Mouse (Mus musculus): ENCODE data around the gene Cd44. TPM values are rescaled to one million over a fixed set of nuclear protein-coding genes. Genes with fewer than 3 reads are reported as not detected.

Cd44 gene
- polyA plus RNA-seq, 1 experiment = 87.6 TPM

- H3K27me3 ChIP-seq (ENCODE audit: control insufficient read depth, insufficient read depth, insufficient read length) = no peaks in the 10 kb centered on the region
- H3ac ChIP-seq (ENCODE audit: control insufficient read depth, insufficient read length, low read depth) = no peak overlapping the region
- no peaks in the 10 kb centered on the region for H3K36me3 ChIP-seq (ENCODE audit: control insufficient read depth, insufficient read depth)
- H3K79me3 ChIP-seq (ENCODE audit: low read depth) = no peaks in the 10 kb centered on the region
- H3K4me3 ChIP-seq (ENCODE audit: insufficient read depth, poor library complexity, severe bottlenecking) = no peak overlapping the region
- no peak for TF ChIP-seq MAX (IDR thresholded peaks at IDR 0.05)
- TF ChIP-seq CEBPB (IDR thresholded peaks at IDR 0.05; ENCODE audit: low read depth) = no peak
- no peak for TF ChIP-seq MYOG (IDR thresholded peaks at IDR 0.05; ENCODE audit: control insufficient read depth, extremely low read depth, insufficient read length)
- TF ChIP-seq USF1 (IDR thresholded peaks at IDR 0.05; ENCODE audit: low read depth) = no peak
- TF ChIP-seq MYOD1 (IDR thresholded peaks at IDR 0.05; ENCODE audit: control insufficient read depth, insufficient read length, low read depth) = no peak
- TF ChIP-seq CTCF (IDR thresholded peaks at IDR 0.05; ENCODE audit: control insufficient read depth, insufficient read depth, insufficient read length) = no peak
- TF ChIP-seq FOSL1 (IDR thresholded peaks at IDR 0.05; ENCODE audit: insufficient read depth, low read length, poor library complexity, severe bottlenecking) = no peak
- H3K79me2 ChIP-seq (ENCODE audit: control insufficient read depth, insufficient read depth) = no peaks in the 10 kb centered on the region
Measured at GRCm38 (mm10) chr2:102763176-102763575, 138.3 kb downstream of the Cd44 start.

Other genes starting within 250 kb of the Cd44 start
- not detected for gene Slc1a2, start 243.0 kb downstream of the Cd44 start, polyA plus RNA-seq (2012; fragmentation: generic; extraction: Trizol)
- 17.2 TPM for gene Pdhx, start 171.8 kb upstream of the Cd44 start, polyA plus RNA-seq (2012; fragmentation: generic; extraction: Trizol)
- 27.7 TPM for gene Apip, start 172.0 kb upstream of the Cd44 start, polyA plus RNA-seq (2012; fragmentation: generic; extraction: Trizol)